Mouse (Mus musculus): ENCODE measurements around the gene Irx3. TPM values are rescaled to one million over a fixed set of nuclear protein-coding genes. Genes with fewer than 3 reads are reported as not detected.

Gene Irx3
- total and polyA plus RNA-seq, 2 experiments from 2014 or later = 1.3 to 2.6 TPM

- Histone ChIP-seq H3K4me3 (ENCODE audit: low read depth, low read length) (no peak overlapping the region), H3K4me1 (ENCODE audit: insufficient read depth) (no peaks in the 10 kb centered on the region), H3K27ac (ENCODE audit: low read depth, low read length) (no peak overlapping the region), H3K36me3 (ENCODE audit: insufficient read depth) (no peaks in the 10 kb centered on the region), H3K9me3 (ENCODE audit: low read length) (no peaks in the 10 kb centered on the region), H3K4me2 (ENCODE audit: low read depth) (no peak overlapping the region), H3K9ac (no peak overlapping the region), H3K27me3 (ENCODE audit: insufficient read depth, low read length) (no peaks in the 10 kb centered on the region; the same call in 1 of the 2 replicates)
- DNase-seq = no peak
- 58% methylated on average over 14 of the region's 14 CpGs for WGBS
- no peak for TF ChIP-seq CTCF (IDR thresholded peaks at IDR 0.05; ENCODE audit: low read depth)
- ATAC-seq = no peak
Observed at GRCm38 (mm10) chr8:91827661-91828060, 25.8 kb upstream of the Irx3 start.

GRCm38 (mm10) chr8:91827192-91827591, 25.3 kb upstream of the Irx3 start:
- H3K27me3 ChIP-seq (ENCODE audit: insufficient read depth, low read length) = no peaks in the 10 kb centered on the region; the same call in 1 of the 2 replicates
- no peak overlapping the region for H3K4me3 ChIP-seq (ENCODE audit: low read depth, low read length)
- H3K27ac ChIP-seq (ENCODE audit: low read depth, low read length) = no peak overlapping the region
- no peaks in the 10 kb centered on the region for H3K4me1 ChIP-seq (ENCODE audit: insufficient read depth)
- no peaks in the 10 kb centered on the region for H3K36me3 ChIP-seq (ENCODE audit: insufficient read depth)
- 83% methylated on average over 9 of the region's 9 CpGs for WGBS
- ATAC-seq (no peak), DNase-seq (no peak)
- no peak for TF ChIP-seq CTCF (IDR thresholded peaks at IDR 0.05; ENCODE audit: low read depth)
- no peak overlapping the region for H3K9ac ChIP-seq
- H3K4me2 ChIP-seq (ENCODE audit: low read depth) = no peak overlapping the region
- H3K9me3 ChIP-seq (ENCODE audit: low read length) = no peaks in the 10 kb centered on the region

GRCm38 (mm10) chr8:91823357-91823756, 21.5 kb upstream of the Irx3 start:
- ATAC-seq = no peak

GRCm38 (mm10) chr8:91822746-91823145, 20.9 kb upstream of the Irx3 start:
- 70% methylated on average over 4 of the region's 4 CpGs for WGBS
- TF ChIP-seq CTCF (IDR thresholded peaks at IDR 0.05; ENCODE audit: low read depth) = no peak
- H3K4me2 ChIP-seq (ENCODE audit: low read depth) = no peak overlapping the region
- H3K4me3 ChIP-seq (ENCODE audit: low read depth, low read length) = no peak overlapping the region
- H3K4me1 ChIP-seq (ENCODE audit: insufficient read depth) = no peaks in the 10 kb centered on the region
- H3K27ac ChIP-seq (ENCODE audit: low read depth, low read length) = no peak overlapping the region
- H3K9me3 ChIP-seq (ENCODE audit: low read length) = no peaks in the 10 kb centered on the region
- no peak overlapping the region for H3K9ac ChIP-seq
- no peaks in the 10 kb centered on the region; the same call in 1 of the 2 replicates for H3K27me3 ChIP-seq (ENCODE audit: insufficient read depth, low read length)
- H3K36me3 ChIP-seq (ENCODE audit: insufficient read depth) = no peaks in the 10 kb centered on the region
- ATAC-seq (no peak), DNase-seq (no peak)

More at GRCm38 (mm10) chr8:91823357-91823756, 21.5 kb upstream of the Irx3 start:
- Histone ChIP-seq H3K9me3 (ENCODE audit: low read length) (no peaks in the 10 kb centered on the region), H3K4me3 (ENCODE audit: low read depth, low read length) (no peak overlapping the region), H3K4me1 (ENCODE audit: insufficient read depth) (no peaks in the 10 kb centered on the region), H3K36me3 (ENCODE audit: insufficient read depth) (no peaks in the 10 kb centered on the region), H3K27me3 (ENCODE audit: insufficient read depth, low read length) (no peaks in the 10 kb centered on the region; the same call in 1 of the 2 replicates), H3K4me2 (ENCODE audit: low read depth) (no peak overlapping the region), H3K9ac (no peak overlapping the region), H3K27ac (ENCODE audit: low read depth, low read length) (no peak overlapping the region)
- no peak for TF ChIP-seq CTCF (IDR thresholded peaks at IDR 0.05; ENCODE audit: low read depth)
- DNase-seq = no peak
- WGBS = 92% methylated on average over 11 of the region's 11 CpGs

- ATAC-seq (no peak), DNase-seq (peak; percentile 17)
- no peak overlapping the region for H3K4me3 ChIP-seq (ENCODE audit: low read depth, low read length)
- no peaks in the 10 kb centered on the region for H3K4me1 ChIP-seq (ENCODE audit: insufficient read depth)
- no peaks in the 10 kb centered on the region for H3K36me3 ChIP-seq (ENCODE audit: insufficient read depth)
- 32% methylated on average over 4 of the region's 4 CpGs for WGBS
- H3K4me2 ChIP-seq (ENCODE audit: low read depth) = no peak overlapping the region
- TF ChIP-seq CTCF (IDR thresholded peaks at IDR 0.05; ENCODE audit: low read depth) = no peak
- no peak overlapping the region for H3K9ac ChIP-seq
- no peaks in the 10 kb centered on the region; the same call in 1 of the 2 replicates for H3K27me3 ChIP-seq (ENCODE audit: insufficient read depth, low read length)
- no peak overlapping the region for H3K27ac ChIP-seq (ENCODE audit: low read depth, low read length)
- no peaks in the 10 kb centered on the region for H3K9me3 ChIP-seq (ENCODE audit: low read length)
Observed at GRCm38 (mm10) chr8:91821976-91822375, 20.1 kb upstream of the Irx3 start.

- no peaks in the 10 kb centered on the region; the same call in 1 of the 2 replicates for H3K27me3 ChIP-seq (ENCODE audit: insufficient read depth, low read length)
- H3K4me2 ChIP-seq (ENCODE audit: low read depth) = no peak overlapping the region
- DNase-seq (no peak), ATAC-seq (no peak)
- H3K27ac ChIP-seq (ENCODE audit: low read depth, low read length) = no peak overlapping the region
- H3K4me1 ChIP-seq (ENCODE audit: insufficient read depth) = no peaks in the 10 kb centered on the region
- H3K36me3 ChIP-seq (ENCODE audit: insufficient read depth) = no peaks in the 10 kb centered on the region
- no peak for TF ChIP-seq CTCF (IDR thresholded peaks at IDR 0.05; ENCODE audit: low read depth)
- no peak overlapping the region for H3K9ac ChIP-seq
- no peak overlapping the region for H3K4me3 ChIP-seq (ENCODE audit: low read depth, low read length)
- H3K9me3 ChIP-seq (ENCODE audit: low read length) = no peaks in the 10 kb centered on the region
- 93% methylated on average over 4 of the region's 4 CpGs for WGBS
Observed at GRCm38 (mm10) chr8:91819778-91820177, 17.9 kb upstream of the Irx3 start.

- ATAC-seq = no peak
Observed at GRCm38 (mm10) chr8:91818784-91819183, 16.9 kb upstream of the Irx3 start.

More at GRCm38 (mm10) chr8:91818784-91819183, 16.9 kb upstream of the Irx3 start:
- no peaks in the 10 kb centered on the region for H3K9me3 ChIP-seq (ENCODE audit: low read length)
- H3K27me3 ChIP-seq (ENCODE audit: insufficient read depth, low read length) = no peaks in the 10 kb centered on the region
- H3K4me1 ChIP-seq (ENCODE audit: insufficient read depth) = no peaks in the 10 kb centered on the region
- H3K27ac ChIP-seq (ENCODE audit: low read depth, low read length) = no peak overlapping the region
- H3K36me3 ChIP-seq (ENCODE audit: insufficient read depth) = no peaks in the 10 kb centered on the region
- no peak overlapping the region for H3K9ac ChIP-seq
- no peak overlapping the region for H3K4me2 ChIP-seq (ENCODE audit: low read depth)
- TF ChIP-seq CTCF (IDR thresholded peaks at IDR 0.05; ENCODE audit: low read depth) = no peak
- WGBS = 20% methylated on average over 3 of the region's 3 CpGs
- DNase-seq = no peak
- H3K4me3 ChIP-seq (ENCODE audit: low read depth, low read length) = no peak overlapping the region
